Mouse (Mus musculus) lung, embryonic 14.5 days (tissue): ENCODE measurements at regions not wholly inside any gene's neighbourhood (a gene's known extent, or its start where the extent isn't known, plus 50 kb on each side); places are given as distances from the start of the nearest gene placed in this dataset.

Source experiments
- ATAC-seq: fragments of 200-750 bp; cut with Nextera tagmentation; 2 replicates; pipeline ENCODE4 v1.8.0; 2017; ENCODE audit warnings: mild to moderate bottlenecking, moderate TSS enrichment, moderate library complexity; ENCODE audit not compliant: insufficient read depth
- DNase-seq: peaks from one replicate; pipeline ENCODE4 v3.0.0-alpha.2; 2015
- H3K27ac ChIP-seq: fragments of 300-500 bp; sonication (generic); 2 replicates; pipeline ENCODE4 v1.5.1; 2014; ENCODE audit warnings: low read depth, mild to moderate bottlenecking, moderate library complexity
- H3K27me3 ChIP-seq: fragments of 300-500 bp; sonication (generic); 2 replicates; pipeline ENCODE4 v1.6.1; 2014; ENCODE audit warnings: low read length, control low read depth; ENCODE audit not compliant: insufficient read depth
- H3K36me3 ChIP-seq: fragments of 300-500 bp; sonication (generic); 2 replicates; pipeline ENCODE4 v1.6.1; 2014; ENCODE audit warnings: control low read depth; ENCODE audit not compliant: insufficient read depth
- H3K4me1 ChIP-seq: fragments of 300-500 bp; sonication (generic); 2 replicates; pipeline ENCODE4 v1.6.1; 2014; ENCODE audit warnings: antibody characterized with exemption, control low read depth; ENCODE audit not compliant: insufficient read depth
- H3K4me2 ChIP-seq: fragments of 300-500 bp; sonication (generic); 2 replicates; pipeline ENCODE4 v1.6.1; 2014; ENCODE audit warnings: mild to moderate bottlenecking
- H3K4me3 ChIP-seq: fragments of 300-500 bp; sonication (generic); 2 replicates; pipeline ENCODE4 v1.5.1; 2014; ENCODE audit warnings: low read depth, low read length
- H3K9ac ChIP-seq: fragments of 300-500 bp; sonication (generic); 2 replicates; pipeline ENCODE4 v1.6.1; 2014
- H3K9me3 ChIP-seq: fragments of 300-500 bp; sonication (generic); 2 replicates; pipeline ENCODE4 v1.6.1; 2016; ENCODE audit warnings: low read depth, low read length, control low read depth
- CTCF ChIP-seq: IDR thresholded peaks from 2 replicates; pipeline ENCODE4 v1.5.1; 2016; ENCODE audit warnings: antibody characterized with exemption, low read depth
- WGBS: fragments of 180-500 bp; shearing (Covaris S2); extraction: QIAGEN DNeasy Blood & Tissue Kit; methylation state at CpG from one replicate; pipeline ENCODE4 v1.1.7; 2014; 5-methylcytosine and 5-hydroxymethylcytosine counted together

- no peaks in the 10 kb centered on the region for H3K36me3 ChIP-seq
- DNase-seq (peak; percentile 94), ATAC-seq (peak; percentile 87)
- H3K27ac ChIP-seq, result peak overlapping the region; percentile 4; the same call in 1 of the 2 replicates
- WGBS, result 20% methylated on average over 8 of the region's 8 CpGs
- no peak for TF ChIP-seq CTCF
- H3K4me1 ChIP-seq, result peaks cover 27% of the 10 kb centered on the region
- H3K4me3 ChIP-seq, result no peak overlapping the region
- no peaks in the 10 kb centered on the region for H3K9me3 ChIP-seq
- no peak overlapping the region for H3K9ac ChIP-seq
- H3K27me3 ChIP-seq, result peaks cover 23% of the 10 kb centered on the region
- peak overlapping the region; percentile 12; the same call in 1 of the 2 replicates for H3K4me2 ChIP-seq
Observed at GRCm38 (mm10) chr9:41705461-41705903, 418.6 kb downstream of the Sorl1 start.

- H3K9me3 ChIP-seq, result no peaks in the 10 kb centered on the region
- H3K27ac ChIP-seq, result no peak overlapping the region
- no peak for TF ChIP-seq CTCF
- no peak overlapping the region for H3K9ac ChIP-seq
- ATAC-seq (no peak), DNase-seq (no peak)
- no peak overlapping the region for H3K4me3 ChIP-seq
- 51% methylated on average over 6 of the region's 6 CpGs for WGBS
- H3K4me2 ChIP-seq, result no peak overlapping the region
- peaks cover 27% of the 10 kb centered on the region for H3K4me1 ChIP-seq
- peaks cover 14% of the 10 kb centered on the region; the same call in 1 of the 2 replicates for H3K27me3 ChIP-seq
- no peaks in the 10 kb centered on the region for H3K36me3 ChIP-seq
Observed at GRCm38 (mm10) chr9:41703091-41703490, 421.0 kb downstream of the Sorl1 start.

GRCm38 (mm10) chr9:41700683-41701082 is 423.4 kb downstream of the Sorl1 start:
- DNase-seq (peak; percentile 22), ATAC-seq (no peak)
- Histone ChIP-seq H3K4me2 (no peak overlapping the region), H3K4me1 (peaks cover 19% of the 10 kb centered on the region), H3K27ac (no peak overlapping the region), H3K36me3 (no peaks in the 10 kb centered on the region), H3K27me3 (peaks cover 14% of the 10 kb centered on the region; the same call in 1 of the 2 replicates), H3K9ac (no peak overlapping the region), H3K9me3 (no peaks in the 10 kb centered on the region), H3K4me3 (no peak overlapping the region)
- TF ChIP-seq CTCF, result no peak
- WGBS, result 20% methylated on average over 6 of the region's 6 CpGs

- no peak overlapping the region for H3K27ac ChIP-seq
- 0 out of 2 replicates have a peak, but pooled peaks cover 7% of the 10 kb centered on the region for H3K4me1 ChIP-seq
- no peak for TF ChIP-seq CTCF
- H3K4me3 ChIP-seq, result no peak overlapping the region
- no peaks in the 10 kb centered on the region for H3K36me3 ChIP-seq
- H3K9ac ChIP-seq, result no peak overlapping the region
- H3K9me3 ChIP-seq, result no peaks in the 10 kb centered on the region
- ATAC-seq (no peak), DNase-seq (no peak)
- 68% methylated on average over 4 of the region's 4 CpGs for WGBS
- peaks cover 14% of the 10 kb centered on the region; the same call in 1 of the 2 replicates for H3K27me3 ChIP-seq
- H3K4me2 ChIP-seq, result no peak overlapping the region
Observed at GRCm38 (mm10) chr9:41699031-41699430, 425.1 kb downstream of the Sorl1 start.

- H3K4me2 ChIP-seq, result no peak overlapping the region
- DNase-seq (peak; percentile 79), ATAC-seq (peak; percentile 49; the same call in 1 of the 2 replicates)
Observed at GRCm38 (mm10) chr9:41697611-41698467, 426.3 kb downstream of the Sorl1 start.

GRCm38 (mm10) chr9:41697160-41697559 is 426.9 kb downstream of the Sorl1 start:
- Histone ChIP-seq H3K36me3 (no peaks in the 10 kb centered on the region), H3K4me3 (no peak overlapping the region), H3K27ac (no peak overlapping the region), H3K4me1 (0 out of 2 replicates have a peak, but pooled peaks cover 4% of the 10 kb centered on the region), H3K27me3 (0 out of 2 replicates have a peak, but pooled peaks cover 5% of the 10 kb centered on the region), H3K9ac (no peak overlapping the region), H3K9me3 (no peaks in the 10 kb centered on the region), H3K4me2 (no peak overlapping the region)
- ATAC-seq, result no peak
- TF ChIP-seq CTCF, result no peak
- no peak for DNase-seq

More at GRCm38 (mm10) chr9:41697611-41698467, 426.3 kb downstream of the Sorl1 start:
- no peaks in the 10 kb centered on the region for H3K36me3 ChIP-seq
- 0 out of 2 replicates have a peak, but pooled peaks cover 4% of the 10 kb centered on the region for H3K4me1 ChIP-seq
- no peak overlapping the region for H3K4me3 ChIP-seq
- H3K9ac ChIP-seq, result no peak overlapping the region
- no peak for TF ChIP-seq CTCF
- WGBS, result 56% methylated on average over 24 of the region's 24 CpGs
- H3K27me3 ChIP-seq, result 0 out of 2 replicates have a peak, but pooled peaks cover 5% of the 10 kb centered on the region
- H3K9me3 ChIP-seq, result no peaks in the 10 kb centered on the region
- H3K27ac ChIP-seq, result no peak overlapping the region

GRCm38 (mm10) chr9:41682911-41683310 is 441.2 kb downstream of the Sorl1 start:
- Histone ChIP-seq H3K9me3 (no peaks in the 10 kb centered on the region), H3K36me3 (no peaks in the 10 kb centered on the region), H3K4me3 (no peak overlapping the region), H3K4me1 (no peaks in the 10 kb centered on the region), H3K9ac (no peak overlapping the region), H3K27me3 (no peaks in the 10 kb centered on the region), H3K27ac (no peak overlapping the region), H3K4me2 (no peak overlapping the region)
- 38% methylated on average over 1 of the region's 1 CpGs for WGBS
- DNase-seq (peak; percentile 70), ATAC-seq (no peak)
- TF ChIP-seq CTCF, result no peak
